Mouse (Mus musculus): ENCODE results near the gene Spaca3. TPM values are rescaled to one million over a fixed set of nuclear protein-coding genes. Genes with fewer than 3 reads are reported as not detected.

The Spaca3 gene
- total RNA-seq, 2 experiments from 2014 or later, result not detected

GRCm38 (mm10) chr11:80838724-80839123, 19.4 kb upstream of the Spaca3 start:
- intact Hi-C loops (cut with DNase I), result loop anchor here (5.0 to 10.0 kb wide), 2 partner anchors 314 to 536 kb away; no protein-coding TSS in a partner anchor
- H3K27ac ChIP-seq, result no peak overlapping the region
- TF ChIP-seq CTCF (IDR thresholded peaks at IDR 0.05), result peak; percentile 56

GRCm38 (mm10) chr11:80843435-80843834, 14.7 kb upstream of the Spaca3 start:
- Histone ChIP-seq H3K27ac (no peak overlapping the region), H3K4me3 (no peak overlapping the region)
- TF ChIP-seq CTCF (IDR thresholded peaks at IDR 0.05), result no peak
- intact Hi-C loops (cut with DNase I), result no loop called here
- no peak for DNase-seq (ENCODE audit: extremely low spot score in 1 of 2, low spot score in 2 of 2)

More at GRCm38 (mm10) chr11:80838724-80839123, 19.4 kb upstream of the Spaca3 start:
- H3K4me3 ChIP-seq, result no peak overlapping the region
- DNase-seq (ENCODE audit: extremely low spot score in 1 of 2, low spot score in 2 of 2), result no peak

GRCm38 (mm10) chr11:80845486-80845885, 12.7 kb upstream of the Spaca3 start:
- no peak overlapping the region for H3K4me3 ChIP-seq
- intact Hi-C loops (cut with DNase I), result no loop called here
- DNase-seq (ENCODE audit: extremely low spot score in 1 of 2, low spot score in 2 of 2), result no peak
- no peak overlapping the region for H3K27ac ChIP-seq
- no peak for TF ChIP-seq CTCF (IDR thresholded peaks at IDR 0.05)

DNA sequence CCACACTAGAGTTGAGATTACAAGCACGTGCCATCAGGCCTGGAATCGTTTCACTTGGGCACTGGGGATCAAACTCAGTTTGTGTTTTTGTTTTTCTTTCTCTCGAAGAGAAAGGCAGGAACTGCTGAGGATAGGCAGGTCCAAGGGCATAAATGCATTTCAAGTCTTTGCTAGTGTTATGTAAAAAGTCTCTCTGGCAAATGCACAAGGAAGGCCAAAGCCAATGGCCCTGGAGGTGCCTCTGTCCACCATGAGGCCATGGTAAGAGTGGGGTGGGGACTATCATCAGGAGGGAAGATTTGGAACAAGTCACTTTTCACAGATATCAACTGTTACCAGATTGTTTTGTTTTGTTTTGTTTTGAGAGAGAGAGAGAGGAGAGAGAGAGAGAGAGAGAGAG, 12.1 kb upstream of the Spaca3 start:
- no peak for DNase-seq (ENCODE audit: extremely low spot score in 1 of 2, low spot score in 2 of 2)
- intact Hi-C loops (cut with DNase I), result no loop called here
- TF ChIP-seq CTCF (IDR thresholded peaks at IDR 0.05), result no peak
- H3K4me3 ChIP-seq, result no peak overlapping the region
- no peak overlapping the region for H3K27ac ChIP-seq

DNA sequence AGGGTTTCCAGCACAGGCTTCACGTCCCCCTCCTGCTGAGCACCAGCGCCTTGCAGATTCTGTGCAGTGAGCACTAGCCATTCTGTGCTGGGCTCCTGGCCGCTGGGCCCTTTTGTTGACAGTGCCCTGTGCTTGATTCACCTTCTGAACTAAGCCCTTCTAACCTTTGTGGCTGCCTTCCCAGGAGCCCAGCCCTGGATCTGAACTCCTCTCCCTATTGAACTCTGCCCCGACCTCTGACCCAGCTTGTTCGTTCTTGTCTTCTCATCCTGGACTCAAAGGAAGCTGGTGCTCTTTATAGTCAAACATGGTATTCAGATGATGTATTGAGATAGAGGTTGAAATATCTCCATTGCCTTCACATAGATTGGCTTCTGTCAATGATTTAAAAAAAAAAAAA, 10.0 kb upstream of the Spaca3 start:
- intact Hi-C loops (cut with DNase I), result no loop called here

GRCm38 (mm10) chr11:80851859-80852258, 6.3 kb upstream of the Spaca3 start:
- DNase-seq (ENCODE audit: extremely low spot score in 1 of 2, low spot score in 2 of 2), result no peak
- Histone ChIP-seq H3K27ac (no peak overlapping the region), H3K4me3 (no peak overlapping the region)
- TF ChIP-seq CTCF (IDR thresholded peaks at IDR 0.05), result peak; percentile 56
- intact Hi-C loops (cut with DNase I), result no loop called here

More for the DNA sequence above, 10.0 kb upstream of the Spaca3 start:
- DNase-seq (ENCODE audit: extremely low spot score in 1 of 2, low spot score in 2 of 2), result no peak
- H3K4me3 ChIP-seq, result no peak overlapping the region
- TF ChIP-seq CTCF (IDR thresholded peaks at IDR 0.05), result no peak
- no peak overlapping the region for H3K27ac ChIP-seq

- no peak overlapping the region for H3K4me3 ChIP-seq
- DNase-seq (ENCODE audit: extremely low spot score in 1 of 2, low spot score in 2 of 2), result peak in 1 of 2 experiments; percentile 16
- TF ChIP-seq CTCF (IDR thresholded peaks at IDR 0.05), result no peak
- intact Hi-C loops (cut with DNase I), result no loop called here
- H3K27ac ChIP-seq, result no peak overlapping the region
Observed at GRCm38 (mm10) chr11:80853014-80853413, 5.2 kb upstream of the Spaca3 start.

DNA sequence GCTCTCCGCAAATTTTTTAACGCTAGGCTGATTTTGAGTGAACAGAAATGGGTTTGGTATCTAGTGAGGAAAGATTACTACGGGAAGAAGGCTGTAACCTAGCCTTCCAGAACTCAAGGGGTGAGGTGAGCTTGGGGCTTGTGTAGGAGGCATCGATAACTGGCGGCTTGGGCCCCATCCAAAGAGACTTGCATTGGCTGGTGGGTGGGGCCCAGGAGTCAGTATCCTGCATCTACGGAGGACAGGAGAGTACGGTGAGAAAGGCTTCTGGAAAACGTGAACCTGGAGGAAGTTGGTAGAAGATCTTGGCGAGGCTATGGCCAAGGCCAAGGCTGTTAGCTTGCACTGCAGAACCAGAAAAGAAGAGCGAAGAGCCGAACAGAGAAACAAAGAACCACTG, 3.7 kb upstream of the Spaca3 start:
- intact Hi-C loops (cut with DNase I), result no loop called here
- H3K4me3 ChIP-seq, result no peak overlapping the region
- no peak for TF ChIP-seq CTCF (IDR thresholded peaks at IDR 0.05)
- H3K27ac ChIP-seq, result no peak overlapping the region
- DNase-seq (ENCODE audit: extremely low spot score in 1 of 2, low spot score in 2 of 2), result no peak

GRCm38 (mm10) chr11:80854908-80855307, 3.3 kb upstream of the Spaca3 start:
- intact Hi-C loops (cut with DNase I), result no loop called here
- no peak for TF ChIP-seq CTCF (IDR thresholded peaks at IDR 0.05)
- Histone ChIP-seq H3K4me3 (no peak overlapping the region), H3K27ac (no peak overlapping the region)
- no peak for DNase-seq (ENCODE audit: extremely low spot score in 1 of 2, low spot score in 2 of 2)

- TF ChIP-seq CTCF (IDR thresholded peaks at IDR 0.05), result no peak
- no peak for DNase-seq (ENCODE audit: extremely low spot score in 1 of 2, low spot score in 2 of 2)
- H3K4me3 ChIP-seq, result no peak overlapping the region
- intact Hi-C loops (cut with DNase I), result no loop called here
- no peak overlapping the region for H3K27ac ChIP-seq
Observed at GRCm38 (mm10) chr11:80856827-80857226, 1.3 kb upstream of the Spaca3 start.

- intact Hi-C loops (cut with DNase I), result no loop called here
- DNase-seq (ENCODE audit: extremely low spot score in 1 of 2, low spot score in 2 of 2), result no peak
- Histone ChIP-seq H3K4me3 (no peak overlapping the region), H3K27ac (no peak overlapping the region)
- no peak for TF ChIP-seq CTCF (IDR thresholded peaks at IDR 0.05)
Observed at GRCm38 (mm10) chr11:80862941-80863340, 4.8 kb downstream of the Spaca3 start.

DNA sequence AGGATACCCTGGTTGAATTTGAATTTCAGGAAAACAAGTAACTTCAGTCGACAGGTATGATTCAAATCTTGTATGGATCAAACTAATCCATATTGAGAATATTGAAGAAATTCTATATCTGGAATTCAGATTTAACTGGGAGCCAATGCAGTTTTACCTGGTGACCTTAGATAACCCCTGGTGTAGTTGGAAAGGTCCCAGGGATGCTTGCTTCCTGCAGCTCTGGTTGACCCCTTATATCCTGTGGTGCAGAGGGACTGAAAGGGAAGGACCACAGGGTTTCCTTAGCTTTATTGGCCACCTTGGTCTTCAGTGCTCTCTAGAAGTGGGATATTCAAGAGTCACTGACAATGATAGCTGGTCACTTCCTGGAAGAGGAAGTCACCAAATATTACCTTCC, 9.9 kb downstream of the Spaca3 start:
- DNase-seq (ENCODE audit: extremely low spot score in 1 of 2, low spot score in 2 of 2), result no peak
- intact Hi-C loops (cut with DNase I), result no loop called here
- TF ChIP-seq CTCF (IDR thresholded peaks at IDR 0.05), result no peak
- no peak overlapping the region for H3K4me3 ChIP-seq
- no peak overlapping the region for H3K27ac ChIP-seq
